Mouse (Mus musculus) brain, embryonic 14.5 days (tissue): ENCODE results near the gene Gm10985.

ENCODE experiments used
- CTCF ChIP-seq: fragments of 200-500 bp; IDR thresholded peaks from 2 replicates; pipeline ENCODE4 v1.5.1; 2012; ENCODE audit warnings: inconsistent platforms, mild to moderate bottlenecking, moderate library complexity, borderline replicate concordance; ENCODE audit not compliant: insufficient read depth, insufficient read length; ENCODE audit errors: extremely low read depth
- POLR2A ChIP-seq: fragments of 200-500 bp; IDR thresholded peaks from 2 replicates; pipeline ENCODE4 v1.6.1; 2012; ENCODE audit warnings: mild to moderate bottlenecking, inconsistent platforms, borderline replicate concordance; ENCODE audit not compliant: poor library complexity, insufficient read depth, insufficient read length, severe bottlenecking; ENCODE audit errors: extremely low read depth

GRCm38 (mm10) chr3:53890619-53891540 is 46.0 kb downstream of the Gm10985 start:
- TF ChIP-seq CTCF (no peak), POLR2A (no peak)
